Mouse (Mus musculus): Measurements from ENCODE around the gene Ambra1.

DNA sequence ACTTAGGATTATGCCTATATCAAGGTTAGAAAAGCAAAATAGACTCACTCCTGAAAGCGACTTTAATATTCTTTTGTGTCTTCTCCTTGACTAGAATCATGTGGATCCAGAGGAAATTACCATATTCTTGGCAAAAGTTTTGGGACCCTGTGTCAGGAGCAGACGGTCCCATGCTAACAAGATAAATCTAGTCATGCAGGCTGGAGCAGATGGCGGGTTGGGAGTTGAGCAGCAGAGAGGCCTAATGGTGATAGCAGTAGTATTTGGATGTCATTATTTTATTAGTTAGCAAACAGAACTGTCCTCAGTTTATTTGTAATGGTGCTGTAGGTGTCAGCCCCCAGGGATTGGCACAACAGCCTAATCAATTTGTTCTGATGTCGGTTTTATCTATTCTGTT, 154.0 kb downstream of the Ambra1 start:
- TF ChIP-seq CTCF (IDR thresholded peaks at IDR 0.05; ENCODE audit: insufficient read depth, low read depth, low read length) (no peak), POLR2A (IDR thresholded peaks at IDR 0.05; ENCODE audit: insufficient read depth, low read depth, low read length) (no peak)
